Mouse (Mus musculus) liver, adult 2 months (tissue): Measurements from ENCODE around the gene Bloc1s4. TPM values are rescaled to one million over a fixed set of nuclear protein-coding genes. Genes with fewer than 3 reads are reported as not detected.

Experiments
- DNase-seq: peaks from one replicate; pipeline ENCODE4 v3.0.0-alpha.2; 2011; ENCODE audit warnings: low read depth, low spot score; ENCODE audit errors: extremely low read depth
- H3K27ac ChIP-seq: fragments of 200-500 bp; replicated peaks from 2 replicates; pipeline ENCODE4 v1.5.1; 2012; ENCODE audit warnings: low read depth, mild to moderate bottlenecking, control low read depth, inconsistent platforms, low read length; ENCODE audit not compliant: insufficient read depth
- H3K27me3 ChIP-seq: fragments of 200-500 bp; 2 replicates; pipeline ENCODE4 v1.6.1; 2012; ENCODE audit warnings: mild to moderate bottlenecking, moderate library complexity, low read length, inconsistent platforms; ENCODE audit not compliant: control insufficient read depth, insufficient read depth
- H3K36me3 ChIP-seq: fragments of 200-500 bp; 2 replicates; pipeline ENCODE4 v1.6.1; 2012; ENCODE audit warnings: low read length, inconsistent platforms; ENCODE audit not compliant: control insufficient read depth, insufficient read depth
- H3K4me1 ChIP-seq: fragments of 200-500 bp; 2 replicates; pipeline ENCODE4 v1.6.1; 2011; ENCODE audit warnings: low read length; ENCODE audit not compliant: control insufficient read depth, insufficient read depth
- H3K4me3 ChIP-seq: fragments of 200-500 bp; 2 replicates; pipeline ENCODE4 v1.5.1; 2011; ENCODE audit warnings: low read depth, mild to moderate bottlenecking, control low read depth, low read length, moderate library complexity; ENCODE audit not compliant: insufficient read depth
- H3K79me2 ChIP-seq: fragments of 200-500 bp; 2 replicates; pipeline ENCODE4 v1.6.1; 2012; ENCODE audit warnings: inconsistent platforms, mild to moderate bottlenecking, low read length, moderate library complexity; ENCODE audit not compliant: control insufficient read depth, insufficient read depth
- H3K9ac ChIP-seq: fragments of 200-500 bp; 2 replicates; pipeline ENCODE4 v1.6.1; 2012; ENCODE audit warnings: low read depth, mild to moderate bottlenecking, control low read depth, inconsistent platforms, low read length
- CTCF ChIP-seq: fragments of 200-500 bp; IDR thresholded peaks from 2 replicates; pipeline ENCODE4 v1.5.1; 2011; ENCODE audit warnings: low read depth, low read length, control low read depth
- POLR2A ChIP-seq: fragments of 200-500 bp; IDR thresholded peaks from 2 replicates; pipeline ENCODE4 v1.6.1; 2011; ENCODE audit warnings: low read length, control low read depth; ENCODE audit not compliant: insufficient read depth; ENCODE audit errors: extremely low read depth
- WGBS: fragments of 180-500 bp; shearing (Covaris S2); methylation state at CpG from one replicate; pipeline ENCODE4 v1.1.7; 2018; 5-methylcytosine and 5-hydroxymethylcytosine counted together
- polyA plus RNA-seq: library from polyadenylated mRNA; depleted of rRNA; stranded (reverse); fragments of >200 nt; gene quantifications from 2 replicates; pipeline ENCODE4 v1.2.3, GENCODE M21; 2012
- total RNA-seq: library from RNA; depleted of rRNA; stranded (reverse); fragments of >200 nt; gene quantifications from 2 replicates; pipeline ENCODE4 v1.2.3, GENCODE M21; 2014

Gene Bloc1s4
- total and polyA plus RNA-seq, 2 experiments = 12.9 to 19.4 TPM

GRCm38 (mm10) chr5:36729923-36730322 is 18.5 kb downstream of the Bloc1s4 start:
- no peak for DNase-seq
- H3K4me1 ChIP-seq = peaks cover 27% of the 10 kb centered on the region

GRCm38 (mm10) chr5:36729086-36729473 is 19.4 kb downstream of the Bloc1s4 start:
- Histone ChIP-seq H3K36me3 (no peaks in the 10 kb centered on the region), H3K79me2 (no peaks in the 10 kb centered on the region), H3K4me1 (peaks cover 27% of the 10 kb centered on the region), H3K9ac (no peak overlapping the region), H3K27me3 (no peaks in the 10 kb centered on the region), H3K4me3 (no peak overlapping the region), H3K27ac (peak overlapping the region; percentile 82)
- peak; percentile 89 for DNase-seq
- WGBS = 27% methylated on average over 4 of the region's 4 CpGs
- TF ChIP-seq POLR2A = no peak
- TF ChIP-seq CTCF = no peak

More at GRCm38 (mm10) chr5:36729923-36730322, 18.5 kb downstream of the Bloc1s4 start:
- Histone ChIP-seq H3K9ac (no peak overlapping the region), H3K4me3 (no peak overlapping the region), H3K27me3 (no peaks in the 10 kb centered on the region), H3K36me3 (no peaks in the 10 kb centered on the region), H3K79me2 (no peaks in the 10 kb centered on the region), H3K27ac (peak overlapping the region; percentile 76)
- TF ChIP-seq POLR2A (no peak), CTCF (no peak)
- 84% methylated on average over 2 of the region's 2 CpGs for WGBS

DNA sequence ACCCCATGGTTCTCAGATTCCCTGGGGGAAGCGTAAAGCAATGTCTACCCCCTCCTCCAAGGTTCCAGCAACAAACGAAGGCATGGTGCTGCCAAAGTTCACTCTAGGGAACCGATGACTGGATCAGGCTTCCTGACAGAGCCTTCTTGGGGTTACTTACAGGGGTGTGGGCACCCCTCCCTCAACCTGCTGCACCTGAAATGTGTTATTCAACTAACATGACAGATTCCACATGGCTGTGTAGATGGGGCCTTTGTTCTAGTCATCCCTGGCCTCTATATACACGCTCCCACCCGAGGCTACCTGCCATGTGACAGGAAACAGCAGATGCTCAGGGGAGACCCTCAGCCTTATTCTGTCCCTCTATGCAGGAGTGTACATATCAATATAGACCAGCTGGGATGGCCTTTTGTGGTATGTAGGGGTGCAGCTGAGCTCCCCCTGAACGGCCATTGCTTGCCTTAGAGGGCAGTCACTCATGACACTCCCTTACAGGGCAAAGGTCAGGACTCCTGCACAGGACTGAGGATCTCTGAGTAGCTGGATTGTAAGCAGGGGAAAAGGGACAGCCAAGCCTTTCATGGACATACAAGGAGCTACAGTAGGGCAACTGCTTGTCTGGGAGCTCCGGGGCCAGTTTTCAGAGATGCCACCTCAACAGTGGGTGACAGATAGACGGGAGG is 19.9 kb downstream of the Bloc1s4 start:
- H3K4me1 ChIP-seq = peaks cover 27% of the 10 kb centered on the region

GRCm38 (mm10) chr5:36727776-36728175 is 20.7 kb downstream of the Bloc1s4 start:
- no peak for TF ChIP-seq POLR2A
- no peak for TF ChIP-seq CTCF

More for the DNA sequence above, 19.9 kb downstream of the Bloc1s4 start:
- Histone ChIP-seq H3K27ac (peak overlapping the region; percentile 82), H3K27me3 (no peaks in the 10 kb centered on the region), H3K9ac (no peak overlapping the region), H3K36me3 (no peaks in the 10 kb centered on the region), H3K4me3 (no peak overlapping the region), H3K79me2 (no peaks in the 10 kb centered on the region)
- 58% methylated on average over 8 of the region's 8 CpGs for WGBS
- DNase-seq = no peak
- TF ChIP-seq POLR2A = no peak
- TF ChIP-seq CTCF = no peak

GRCm38 (mm10) chr5:36727136-36727535 is 21.3 kb downstream of the Bloc1s4 start:
- 17% methylated on average over 2 of the region's 2 CpGs for WGBS
- no peak overlapping the region for H3K4me3 ChIP-seq
- H3K9ac ChIP-seq = no peak overlapping the region
- H3K27ac ChIP-seq = peak overlapping the region; percentile 77
- H3K36me3 ChIP-seq = no peaks in the 10 kb centered on the region
- H3K79me2 ChIP-seq = no peaks in the 10 kb centered on the region
- H3K27me3 ChIP-seq = no peaks in the 10 kb centered on the region
- peak; percentile 80 for DNase-seq
- TF ChIP-seq POLR2A = no peak
- no peak for TF ChIP-seq CTCF
- peaks cover 29% of the 10 kb centered on the region for H3K4me1 ChIP-seq

More at GRCm38 (mm10) chr5:36727776-36728175, 20.7 kb downstream of the Bloc1s4 start:
- Histone ChIP-seq H3K79me2 (no peaks in the 10 kb centered on the region), H3K4me1 (peaks cover 29% of the 10 kb centered on the region), H3K36me3 (no peaks in the 10 kb centered on the region), H3K27me3 (no peaks in the 10 kb centered on the region), H3K4me3 (no peak overlapping the region), H3K27ac (peak overlapping the region; percentile 82), H3K9ac (no peak overlapping the region)
- 82% methylated on average over 7 of the region's 7 CpGs for WGBS
- no peak for DNase-seq

DNA sequence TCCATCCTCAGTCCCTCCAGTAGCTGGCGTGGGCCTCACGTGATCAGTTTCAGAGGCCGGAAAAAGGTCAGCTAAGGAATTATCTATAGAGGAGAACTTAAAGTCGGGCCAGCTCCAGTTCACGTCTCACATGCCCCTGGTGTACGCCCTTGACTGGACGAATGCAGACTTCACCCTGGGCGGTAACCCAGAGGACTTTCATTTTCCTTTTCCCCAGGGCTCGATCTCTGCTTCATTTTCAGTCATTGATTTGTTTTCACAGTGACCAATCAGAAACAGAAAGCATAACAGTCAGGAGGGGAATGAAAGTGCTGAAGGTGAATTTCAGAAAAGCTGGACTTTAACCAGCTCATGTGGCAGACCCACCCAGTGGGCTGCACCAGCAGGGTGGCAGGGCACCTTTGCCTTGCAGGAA is 22.1 kb downstream of the Bloc1s4 start:
- Histone ChIP-seq H3K79me2 (no peaks in the 10 kb centered on the region), H3K27me3 (no peaks in the 10 kb centered on the region), H3K4me3 (peak overlapping the region; percentile 46), H3K27ac (peak overlapping the region; percentile 90), H3K36me3 (no peaks in the 10 kb centered on the region), H3K9ac (peak overlapping the region; percentile 60), H3K4me1 (peaks cover 29% of the 10 kb centered on the region)
- 7% methylated on average over 9 of the region's 9 CpGs for WGBS
- DNase-seq = peak; percentile 98
- no peak for TF ChIP-seq CTCF
